Mouse (Mus musculus): ENCODE data around the gene Ostm1.
A peak's percentile ranks its signal among the peaks of the same experiment; 100 is the strongest.

Gene Ostm1

GRCm38 (mm10) chr10:42630596-42631355 is 47.2 kb downstream of the Ostm1 start:
- no peak for DNase-seq

GRCm38 (mm10) chr10:42631754-42632452 is 48.3 kb downstream of the Ostm1 start:
- no peak for DNase-seq

- peak; percentile 26 to 43 for DNase-seq
These were observed 49.1 kb downstream of the Ostm1 start for GRCm38 (mm10) chr10:42632453-42633360.

- no peak for DNase-seq
These were observed 49.9 kb downstream of the Ostm1 start for GRCm38 (mm10) chr10:42633361-42634121.

- no peak for DNase-seq
These were observed 50.6 kb downstream of the Ostm1 start for GRCm38 (mm10) chr10:42634122-42634720.

- DNase-seq: no peak
These were observed 51.4 kb downstream of the Ostm1 start for GRCm38 (mm10) chr10:42635046-42635445.

- peak; percentile 47 to 53 for DNase-seq
These were observed 52.1 kb downstream of the Ostm1 start for GRCm38 (mm10) chr10:42635566-42636359.

- peak in 1 of 2 experiments; percentile 40 for DNase-seq
These were observed 52.9 kb downstream of the Ostm1 start for GRCm38 (mm10) chr10:42636360-42637182.

GRCm38 (mm10) chr10:42637183-42637788 is 53.7 kb downstream of the Ostm1 start:
- DNase-seq: peak; percentile 85 to 93

GRCm38 (mm10) chr10:42639856-42640255 is 56.2 kb downstream of the Ostm1 start:
- no peak for DNase-seq

GRCm38 (mm10) chr10:42643638-42644037 is 60.0 kb downstream of the Ostm1 start:
- no peak for DNase-seq

GRCm38 (mm10) chr10:42646340-42646739 is 62.7 kb downstream of the Ostm1 start:
- no peak for DNase-seq

GRCm38 (mm10) chr10:42661916-42662315 is 78.3 kb downstream of the Ostm1 start:
- DNase-seq: no peak

GRCm38 (mm10) chr10:42669970-42670369 is 86.3 kb downstream of the Ostm1 start:
- DNase-seq: no peak

- DNase-seq: no peak
These were observed 89.2 kb downstream of the Ostm1 start for GRCm38 (mm10) chr10:42672798-42673197.

- DNase-seq: no peak
These were observed 91.9 kb downstream of the Ostm1 start for GRCm38 (mm10) chr10:42675571-42675970.

- no peak for DNase-seq
These were observed 94.7 kb downstream of the Ostm1 start for GRCm38 (mm10) chr10:42678331-42678730.

GRCm38 (mm10) chr10:42678755-42679364 is 95.2 kb downstream of the Ostm1 start:
- peak; percentile 96 to 97 for DNase-seq

GRCm38 (mm10) chr10:42679586-42679985 is 96.0 kb downstream of the Ostm1 start:
- no peak for DNase-seq

Data from cerebellum, postnatal 10 days (tissue).